Mouse (Mus musculus) layer of hippocampus, adult 18-20 months (tissue): ENCODE measurements around the gene Plaur. TPM values are rescaled to one million over a fixed set of nuclear protein-coding genes. Genes with fewer than 3 reads are reported as not detected.

Experiments
- DNase-seq, 2 experiments: peaks; one replicate each; pipeline ENCODE4 v3.0.0; 2022; ENCODE audit warnings: low spot score in 2 of 2
- total RNA-seq, 2 experiments: library from RNA; stranded (reverse); gene quantifications; 2 replicates each; pipeline ENCODE4 v1.2.3; 2021

Plaur gene
- total RNA-seq, 2 experiments from 2014 or later = 0.54 to 0.91 TPM

- no peak for DNase-seq
These were observed 16.9 kb upstream of the Plaur start for GRCm38 (mm10) chr7:24445266-24445926.

GRCm38 (mm10) chr7:24446697-24447340 lies 15.5 kb upstream of the Plaur start:
- no peak for DNase-seq

GRCm38 (mm10) chr7:24448782-24449517 lies 13.3 kb upstream of the Plaur start:
- no peak for DNase-seq

GRCm38 (mm10) chr7:24450585-24451017 lies 11.7 kb upstream of the Plaur start:
- no peak for DNase-seq

GRCm38 (mm10) chr7:24451855-24452311 lies 10.4 kb upstream of the Plaur start, which contains the start of gene Irgc1:
Gene Irgc1 (minus strand): TSS chr7:24452297.
- DNase-seq = no peak

GRCm38 (mm10) chr7:24454199-24454598 lies 8.1 kb upstream of the Plaur start:
- DNase-seq = no peak

GRCm38 (mm10) chr7:24455726-24456125 lies 6.6 kb upstream of the Plaur start:
- no peak for DNase-seq

- no peak for DNase-seq
These were observed 4.4 kb upstream of the Plaur start for GRCm38 (mm10) chr7:24457726-24458370.

- no peak for DNase-seq
These were observed 2.8 kb upstream of the Plaur start for GRCm38 (mm10) chr7:24459440-24459839.

- DNase-seq = no peak
These were observed 2.4 kb upstream of the Plaur start for GRCm38 (mm10) chr7:24459843-24460242.

- DNase-seq = no peak
These were observed 770 bp upstream of the Plaur start for GRCm38 (mm10) chr7:24461376-24462051.

- DNase-seq = no peak
These were observed 4.6 kb downstream of the Plaur start for GRCm38 (mm10) chr7:24466835-24467234.

GRCm38 (mm10) chr7:24467886-24468285 lies 5.6 kb downstream of the Plaur start:
- no peak for DNase-seq

GRCm38 (mm10) chr7:24469126-24469525 lies 6.8 kb downstream of the Plaur start:
- no peak for DNase-seq

- DNase-seq = no peak
These were observed 8.1 kb downstream of the Plaur start for GRCm38 (mm10) chr7:24470356-24470755.

GRCm38 (mm10) chr7:24472442-24472841 lies 10.2 kb downstream of the Plaur start:
- DNase-seq = no peak

- no peak for DNase-seq
These were observed 10.7 kb downstream of the Plaur start for GRCm38 (mm10) chr7:24472937-24473336.

GRCm38 (mm10) chr7:24473913-24474529 lies 11.7 kb downstream of the Plaur start:
- peak; percentile 67 to 84 for DNase-seq

- DNase-seq = peak; percentile 60 to 84
These were observed 12.7 kb downstream of the Plaur start for GRCm38 (mm10) chr7:24474811-24475506.

- no peak for DNase-seq
These were observed 14.1 kb downstream of the Plaur start for GRCm38 (mm10) chr7:24476338-24476737.
